Mouse (Mus musculus): Measurements from ENCODE around the gene Nfkbie. TPM values are rescaled to one million over a fixed set of nuclear protein-coding genes. Genes with fewer than 3 reads are reported as not detected.

Gene Nfkbie
- polyA plus RNA-seq, 1 experiment: 2.1 TPM

DNA sequence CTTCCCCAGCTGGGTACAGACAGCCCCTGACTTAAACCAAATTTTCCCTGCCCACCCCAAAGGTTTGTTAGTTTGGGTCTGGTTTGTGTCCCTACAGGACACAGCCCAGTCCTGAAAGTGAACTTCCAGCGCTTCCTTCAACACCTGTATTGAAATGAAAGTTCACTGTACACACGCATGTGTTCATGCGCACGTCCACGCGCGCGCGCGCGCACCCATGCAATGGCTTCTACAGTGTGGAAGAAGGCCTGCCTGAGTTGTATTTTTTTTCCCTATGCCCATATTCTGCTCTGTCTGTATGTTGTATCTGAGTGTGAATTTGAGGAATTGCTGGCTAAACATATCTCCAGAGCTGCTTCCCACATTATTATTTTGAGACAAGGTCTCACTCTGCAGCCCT is 9.6 kb downstream of the Nfkbie start:
- no peak overlapping the region for H3K27ac ChIP-seq (ENCODE audit: insufficient read depth, low read length)
- H3K4me3 ChIP-seq (ENCODE audit: insufficient read depth, low read length): no peak overlapping the region; the same call in 1 of the 2 replicates
- TF ChIP-seq POLR2A (IDR thresholded peaks at IDR 0.05; ENCODE audit: extremely low read depth, insufficient read depth, low read length): no peak
- TF ChIP-seq CTCF (IDR thresholded peaks at IDR 0.05; ENCODE audit: extremely low read depth, insufficient read depth, low read length): no peak
- peaks cover 2% of the 10 kb centered on the region; the same call in 1 of the 2 replicates for H3K4me1 ChIP-seq (ENCODE audit: control insufficient read depth, insufficient read depth, low read length)

DNA sequence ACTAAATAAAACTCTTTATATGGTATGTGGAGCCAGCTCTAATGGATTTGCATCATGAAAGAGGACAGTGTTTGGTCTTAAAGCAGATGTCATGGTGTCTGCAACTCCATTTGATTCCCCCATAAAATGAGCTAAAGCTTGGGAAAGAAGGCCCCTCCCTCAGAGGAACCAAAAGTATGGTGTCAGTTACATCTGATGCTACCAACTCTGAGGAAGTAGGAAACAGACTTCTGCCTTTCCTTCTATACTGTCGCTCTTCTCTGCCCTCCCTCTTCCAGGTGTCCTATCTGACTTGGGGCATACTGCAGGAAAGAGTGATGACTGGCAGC is 10.5 kb downstream of the Nfkbie start:
- Histone ChIP-seq H3K4me3 (ENCODE audit: insufficient read depth, low read length) (no peak overlapping the region), H3K27ac (ENCODE audit: insufficient read depth, low read length) (no peak overlapping the region), H3K4me1 (ENCODE audit: control insufficient read depth, insufficient read depth, low read length) (peaks cover 3% of the 10 kb centered on the region; the same call in 1 of the 2 replicates)
- TF ChIP-seq POLR2A (IDR thresholded peaks at IDR 0.05; ENCODE audit: extremely low read depth, insufficient read depth, low read length) (no peak), CTCF (IDR thresholded peaks at IDR 0.05; ENCODE audit: extremely low read depth, insufficient read depth, low read length) (no peak)

DNA sequence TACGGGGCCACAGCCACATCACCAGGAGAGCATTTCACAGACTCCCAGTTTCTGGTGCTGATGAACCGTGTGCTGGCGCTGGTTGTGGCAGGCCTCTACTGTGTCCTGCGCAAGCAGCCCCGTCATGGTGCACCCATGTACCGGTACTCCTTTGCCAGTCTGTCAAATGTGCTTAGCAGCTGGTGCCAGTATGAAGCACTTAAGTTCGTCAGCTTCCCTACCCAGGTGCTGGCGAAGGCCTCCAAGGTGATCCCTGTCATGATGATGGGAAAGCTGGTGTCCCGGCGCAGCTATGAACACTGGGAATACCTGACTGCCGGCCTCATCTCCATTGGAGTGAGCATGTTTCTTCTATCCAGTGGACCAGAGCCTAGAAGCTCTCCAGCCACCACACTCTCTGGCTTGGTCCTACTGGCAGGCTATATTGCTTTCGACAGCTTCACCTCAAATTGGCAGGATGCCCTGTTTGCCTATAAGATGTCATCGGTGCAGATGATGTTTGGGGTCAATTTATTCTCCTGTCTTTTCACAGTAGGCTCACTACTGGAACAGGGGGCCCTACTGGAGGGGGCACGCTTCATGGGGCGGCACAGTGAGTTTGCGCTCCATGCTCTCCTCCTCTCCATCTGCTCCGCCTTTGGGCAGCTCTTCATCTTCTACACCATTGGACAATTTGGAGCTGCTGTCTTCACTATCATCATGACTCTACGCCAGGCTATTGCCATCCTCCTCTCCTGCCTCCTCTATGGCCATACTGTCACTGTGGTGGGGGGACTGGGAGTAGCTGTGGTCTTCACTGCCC is 11.1 kb downstream of the Nfkbie start:
- peaks cover 4% of the 10 kb centered on the region; the same call in 1 of the 2 replicates for H3K4me1 ChIP-seq (ENCODE audit: control insufficient read depth, insufficient read depth, low read length)
- TF ChIP-seq CTCF (IDR thresholded peaks at IDR 0.05; ENCODE audit: extremely low read depth, insufficient read depth, low read length) (no peak), POLR2A (IDR thresholded peaks at IDR 0.05; ENCODE audit: extremely low read depth, insufficient read depth, low read length) (no peak)

DNA sequence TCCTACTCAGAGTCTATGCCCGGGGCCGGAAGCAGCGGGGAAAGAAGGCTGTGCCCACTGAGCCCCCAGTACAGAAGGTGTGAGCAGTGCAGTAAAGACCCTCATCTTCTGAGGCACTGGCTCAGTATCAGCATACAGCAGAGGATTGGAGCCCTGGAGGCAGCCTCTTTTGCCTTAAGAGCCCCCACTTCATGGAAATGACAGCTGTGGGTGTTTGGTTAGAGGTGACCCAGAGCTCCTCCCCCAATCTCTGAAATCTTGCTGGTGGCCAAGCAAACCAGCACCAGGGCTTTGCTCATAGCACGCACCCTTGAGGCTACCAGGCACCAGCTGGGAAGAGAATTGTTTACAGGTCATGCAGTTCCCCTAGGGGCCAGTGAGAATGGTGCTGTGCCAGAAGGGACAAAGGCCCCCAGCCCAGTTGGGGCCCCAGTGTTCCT is 11.7 kb downstream of the Nfkbie start:
- Histone ChIP-seq H3K4me3 (ENCODE audit: insufficient read depth, low read length) (no peak overlapping the region), H3K4me1 (ENCODE audit: control insufficient read depth, insufficient read depth, low read length) (peaks cover 4% of the 10 kb centered on the region; the same call in 1 of the 2 replicates), H3K27ac (ENCODE audit: insufficient read depth, low read length) (no peak overlapping the region)
- TF ChIP-seq POLR2A (IDR thresholded peaks at IDR 0.05; ENCODE audit: extremely low read depth, insufficient read depth, low read length) (no peak), CTCF (IDR thresholded peaks at IDR 0.05; ENCODE audit: extremely low read depth, insufficient read depth, low read length) (no peak)

More for the DNA sequence above, 11.1 kb downstream of the Nfkbie start:
- Histone ChIP-seq H3K4me3 (ENCODE audit: insufficient read depth, low read length) (no peak overlapping the region), H3K27ac (ENCODE audit: insufficient read depth, low read length) (no peak overlapping the region)

DNA sequence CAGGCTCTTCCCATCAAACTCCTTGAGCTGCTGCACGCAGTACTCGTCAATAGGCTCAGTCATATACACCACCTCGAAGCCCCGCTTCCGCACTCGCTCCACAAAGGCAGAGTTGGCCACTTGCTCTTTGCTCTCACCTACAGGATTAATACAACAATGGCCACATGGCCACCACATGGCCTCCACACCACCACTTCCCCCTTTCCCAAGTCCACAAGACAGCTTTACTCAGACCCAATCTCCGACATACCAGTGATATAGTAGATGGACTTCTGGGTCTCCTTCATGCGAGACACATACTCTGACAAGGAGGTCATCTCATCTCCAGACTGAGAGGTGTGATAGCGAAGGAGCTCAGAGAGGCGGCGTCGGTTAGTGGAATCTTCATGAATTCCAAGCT is 13.5 kb downstream of the Nfkbie start:
- Histone ChIP-seq H3K4me3 (ENCODE audit: insufficient read depth, low read length) (no peak overlapping the region), H3K27ac (ENCODE audit: insufficient read depth, low read length) (no peak overlapping the region), H3K4me1 (ENCODE audit: control insufficient read depth, insufficient read depth, low read length) (peaks cover 4% of the 10 kb centered on the region; the same call in 1 of the 2 replicates)
- TF ChIP-seq POLR2A (IDR thresholded peaks at IDR 0.05; ENCODE audit: extremely low read depth, insufficient read depth, low read length): no peak
- no peak for TF ChIP-seq CTCF (IDR thresholded peaks at IDR 0.05; ENCODE audit: extremely low read depth, insufficient read depth, low read length)

DNA sequence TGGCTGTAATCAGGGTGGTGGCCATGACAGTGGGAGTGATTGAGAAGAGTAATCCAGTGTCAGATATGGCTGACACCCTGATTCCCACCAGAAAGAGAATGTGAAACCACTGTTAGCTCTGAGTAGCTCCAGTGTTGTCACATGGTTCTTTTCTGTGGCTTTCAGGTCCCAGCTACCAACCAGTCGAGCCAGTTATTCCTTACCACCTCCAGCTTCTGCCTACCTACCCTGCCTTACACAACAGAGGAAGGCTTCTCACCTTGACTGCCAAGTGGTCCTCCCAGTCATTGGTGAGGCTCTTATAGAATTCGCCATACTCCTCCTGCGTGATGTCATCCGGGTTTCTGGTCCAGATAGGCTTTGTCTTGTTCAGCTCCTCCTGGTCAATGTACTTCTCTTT is 14.5 kb downstream of the Nfkbie start:
- no peak overlapping the region for H3K4me3 ChIP-seq (ENCODE audit: insufficient read depth, low read length)
- no peak overlapping the region for H3K27ac ChIP-seq (ENCODE audit: insufficient read depth, low read length)
- no peak for TF ChIP-seq CTCF (IDR thresholded peaks at IDR 0.05; ENCODE audit: extremely low read depth, insufficient read depth, low read length)
- TF ChIP-seq POLR2A (IDR thresholded peaks at IDR 0.05; ENCODE audit: extremely low read depth, insufficient read depth, low read length): no peak
- peaks cover 4% of the 10 kb centered on the region; the same call in 1 of the 2 replicates for H3K4me1 ChIP-seq (ENCODE audit: control insufficient read depth, insufficient read depth, low read length)

DNA sequence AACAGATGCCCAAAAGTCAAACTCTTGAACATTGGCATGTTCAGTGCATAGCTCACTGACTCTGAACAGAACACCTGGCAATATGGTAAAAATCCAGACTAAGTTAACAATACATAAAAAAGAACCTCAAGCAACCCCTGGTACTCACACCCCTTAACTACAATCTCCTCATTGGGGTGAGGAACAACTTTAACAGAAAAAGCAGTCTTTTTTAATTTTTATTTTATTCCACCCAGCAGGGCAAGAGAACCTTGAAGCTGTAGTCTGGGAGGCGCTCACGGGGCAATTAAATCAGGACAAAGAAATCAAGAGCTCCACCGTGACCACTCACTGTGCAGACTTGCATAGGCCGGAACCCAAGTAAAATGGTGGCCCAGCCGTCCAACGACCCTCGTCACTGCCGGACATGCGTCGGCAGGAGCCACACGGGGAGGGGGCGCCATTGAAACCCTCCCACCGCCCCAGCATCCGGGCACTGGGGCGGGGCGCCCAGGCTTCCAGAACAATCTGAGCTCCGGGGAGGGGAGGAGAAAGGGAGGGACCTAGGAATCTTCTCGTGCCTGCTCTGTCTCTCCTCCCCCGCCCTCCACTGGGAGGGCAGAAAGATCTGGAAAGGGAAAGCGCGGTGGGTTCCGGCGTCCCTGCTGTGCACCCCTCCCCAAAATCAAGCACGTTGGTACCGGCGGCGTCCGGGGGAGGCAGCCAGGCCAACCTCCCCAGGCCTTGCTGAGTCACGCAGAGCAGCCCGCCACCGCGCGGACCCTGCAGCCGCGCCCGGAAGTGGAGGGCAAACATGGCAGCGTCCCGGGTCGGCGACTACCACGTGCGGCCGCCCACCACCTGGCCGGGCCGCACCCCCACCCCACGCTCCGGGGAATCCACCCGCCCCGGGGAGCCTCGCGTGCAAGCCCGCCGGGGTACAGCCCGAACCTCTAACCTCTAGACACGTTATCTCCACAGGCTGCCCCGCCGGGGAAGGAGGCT is 16.9 kb downstream of the Nfkbie start:
- TF ChIP-seq POLR2A (IDR thresholded peaks at IDR 0.05; ENCODE audit: extremely low read depth, insufficient read depth, low read length) (peak; percentile 65; the same call in 1 of the 2 replicates), CTCF (IDR thresholded peaks at IDR 0.05; ENCODE audit: extremely low read depth, insufficient read depth, low read length) (no peak)
- Histone ChIP-seq H3K4me3 (ENCODE audit: insufficient read depth, low read length) (peak overlapping the region; percentile 48), H3K4me1 (ENCODE audit: control insufficient read depth, insufficient read depth, low read length) (peaks cover 4% of the 10 kb centered on the region; the same call in 1 of the 2 replicates), H3K27ac (ENCODE audit: insufficient read depth, low read length) (peak overlapping the region; percentile 99)

DNA sequence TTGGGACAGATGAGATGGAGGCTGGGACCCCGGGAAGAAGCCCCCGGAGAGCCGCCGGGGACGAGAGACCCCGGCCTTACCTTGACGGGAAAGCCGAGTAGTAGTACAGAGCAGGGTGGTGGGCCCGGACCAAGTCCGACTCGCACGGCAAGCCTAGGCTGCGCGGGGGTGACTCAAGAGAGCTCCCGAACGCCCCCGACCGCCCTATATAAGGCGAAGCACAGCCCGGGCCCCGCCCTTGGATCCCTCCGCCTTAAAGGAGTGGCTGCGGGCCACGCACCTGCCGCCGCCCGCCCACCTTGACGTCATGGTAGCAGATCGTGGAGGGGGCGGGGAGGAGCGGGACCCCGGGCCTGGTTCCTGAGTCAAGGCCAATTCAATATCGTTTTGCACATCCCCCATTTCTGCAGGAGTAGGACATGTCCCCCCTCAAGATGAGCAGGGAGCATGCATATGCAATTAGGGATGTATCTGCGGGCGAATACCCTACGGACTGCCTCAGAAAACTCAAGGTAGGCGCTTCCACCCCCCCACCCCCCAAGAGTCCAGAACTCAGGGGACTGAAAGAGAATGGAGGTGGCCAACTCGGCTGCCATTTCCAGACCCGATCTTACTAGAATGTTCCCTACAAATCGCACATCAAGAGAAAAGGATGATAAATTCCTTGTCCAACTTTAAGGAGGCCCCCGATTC is 17.7 kb downstream of the Nfkbie start, which contains the start of gene Hsp90ab1:
TSS of gene Hsp90ab1 (minus strand) at position 185 of the 693 bp plus-strand sequence.
- TF ChIP-seq CTCF (IDR thresholded peaks at IDR 0.05; ENCODE audit: extremely low read depth, insufficient read depth, low read length) (no peak), POLR2A (IDR thresholded peaks at IDR 0.05; ENCODE audit: extremely low read depth, insufficient read depth, low read length) (peak; percentile 95)
- Histone ChIP-seq H3K27ac (ENCODE audit: insufficient read depth, low read length) (peak within 1 kb of the TSS; percentile 99), H3K4me3 (ENCODE audit: insufficient read depth, low read length) (peak within 1 kb of the TSS; percentile 48), H3K4me1 (ENCODE audit: control insufficient read depth, insufficient read depth, low read length) (peaks cover 4% of the 10 kb centered on the region; the same call in 1 of the 2 replicates)

DNA sequence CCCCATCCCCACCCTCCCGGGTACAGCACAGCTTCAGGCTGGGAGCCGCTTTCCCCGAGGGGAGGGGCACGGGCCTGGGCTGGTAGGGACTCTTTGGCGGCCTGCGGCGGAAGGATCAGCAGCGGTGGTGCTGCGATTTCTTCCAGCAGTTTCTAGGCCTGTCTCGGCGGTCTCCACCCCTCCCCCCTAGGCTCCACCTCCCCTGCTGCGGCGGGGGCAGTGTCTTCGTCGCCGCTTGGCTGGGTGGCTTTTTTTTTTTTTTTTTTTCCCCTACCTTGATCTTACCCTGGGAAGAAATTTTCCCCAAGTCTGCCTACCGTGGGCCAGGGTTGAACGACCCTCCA is 18.2 kb downstream of the Nfkbie start:
- H3K4me1 ChIP-seq (ENCODE audit: control insufficient read depth, insufficient read depth, low read length): peaks cover 4% of the 10 kb centered on the region; the same call in 1 of the 2 replicates
- H3K27ac ChIP-seq (ENCODE audit: insufficient read depth, low read length): peak overlapping the region; percentile 98
- peak overlapping the region; percentile 48 for H3K4me3 ChIP-seq (ENCODE audit: insufficient read depth, low read length)
- TF ChIP-seq POLR2A (IDR thresholded peaks at IDR 0.05; ENCODE audit: extremely low read depth, insufficient read depth, low read length) (peak; percentile 62; the same call in 1 of the 2 replicates), CTCF (IDR thresholded peaks at IDR 0.05; ENCODE audit: extremely low read depth, insufficient read depth, low read length) (no peak)

All from cortical plate, adult 2 months (tissue).